Mouse (Mus musculus): ENCODE data around the gene Fam208a.
A peak's percentile ranks its signal among the peaks of the same experiment; 100 is the strongest.

The Fam208a gene

DNA sequence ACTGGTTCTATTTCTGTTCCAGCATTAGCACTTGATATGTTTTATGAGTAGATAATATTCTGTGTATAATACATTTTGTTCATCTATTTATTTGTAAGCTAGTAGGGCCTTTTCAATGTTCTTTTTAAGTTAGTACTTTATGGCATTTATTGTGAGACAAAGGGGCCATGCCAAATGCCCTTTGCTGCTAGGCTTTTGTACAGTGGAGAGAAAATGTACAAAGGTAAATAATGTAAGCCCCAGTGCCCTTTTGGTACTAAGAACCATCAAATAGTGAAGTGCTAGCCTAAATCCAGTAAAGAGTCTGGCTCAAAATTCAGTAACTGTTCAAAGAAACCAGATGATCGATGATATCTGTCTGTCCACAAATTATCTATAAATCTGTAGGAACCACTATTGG is 6.3 kb upstream of the Fam208a start:
- no peak for DNase-seq

DNA sequence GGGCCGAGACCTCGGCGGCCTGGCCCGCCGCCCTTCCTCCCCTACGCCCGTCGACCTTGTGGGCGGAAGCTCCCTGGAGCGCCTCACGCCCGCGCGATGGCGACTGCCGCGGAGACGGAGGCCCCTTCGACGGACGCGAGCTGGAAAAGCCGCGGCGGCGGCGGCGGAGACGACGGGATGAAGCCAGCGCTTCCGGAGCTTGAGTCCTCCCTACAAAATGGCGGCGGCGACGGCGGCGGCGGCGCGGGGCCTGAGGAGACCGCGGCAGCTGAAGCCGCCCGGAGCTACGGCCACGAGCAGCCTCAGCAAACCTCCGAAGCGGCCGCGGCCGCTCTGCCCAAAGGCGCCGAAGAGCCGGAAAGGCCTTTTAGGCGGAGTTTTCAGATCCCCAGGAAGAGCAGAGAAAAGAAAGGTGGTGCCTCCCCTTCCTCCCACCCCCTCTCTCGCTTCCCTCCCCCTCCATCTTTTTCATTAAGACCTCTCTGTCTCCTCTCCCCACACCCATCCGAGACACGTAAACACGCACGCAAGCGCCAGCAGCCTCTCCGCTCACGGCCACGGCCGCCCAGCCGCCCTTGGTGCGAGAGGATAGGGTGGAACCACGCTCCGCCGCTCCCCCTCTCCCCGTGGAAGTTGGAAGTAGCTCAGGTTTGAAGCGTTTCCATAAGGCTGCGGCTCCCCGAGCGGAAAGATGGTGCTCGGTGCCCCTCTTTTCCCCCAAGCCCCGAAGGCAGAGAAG is 508 bp downstream of the Fam208a start:
- peak; percentile 88 for DNase-seq

DNA sequence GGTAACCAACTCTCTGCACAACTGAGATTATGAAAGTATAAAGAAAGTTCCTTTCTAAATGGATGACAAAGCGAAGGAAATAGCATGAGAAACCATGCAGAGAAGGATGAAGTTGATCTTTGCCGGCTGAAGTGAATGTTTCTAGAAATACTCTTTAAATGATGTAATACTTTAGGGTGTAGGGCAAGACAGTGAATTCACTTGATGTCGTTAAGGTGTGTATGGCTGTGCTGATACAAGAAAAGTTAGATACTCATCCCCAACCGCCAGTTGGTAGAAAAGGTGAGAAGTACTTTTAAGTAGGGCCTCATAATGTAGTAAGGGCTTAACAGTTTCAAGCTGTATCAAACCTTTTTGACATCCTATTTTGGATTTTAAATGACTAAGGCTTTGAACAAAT is 1.6 kb downstream of the Fam208a start:
- DNase-seq = no peak

DNA sequence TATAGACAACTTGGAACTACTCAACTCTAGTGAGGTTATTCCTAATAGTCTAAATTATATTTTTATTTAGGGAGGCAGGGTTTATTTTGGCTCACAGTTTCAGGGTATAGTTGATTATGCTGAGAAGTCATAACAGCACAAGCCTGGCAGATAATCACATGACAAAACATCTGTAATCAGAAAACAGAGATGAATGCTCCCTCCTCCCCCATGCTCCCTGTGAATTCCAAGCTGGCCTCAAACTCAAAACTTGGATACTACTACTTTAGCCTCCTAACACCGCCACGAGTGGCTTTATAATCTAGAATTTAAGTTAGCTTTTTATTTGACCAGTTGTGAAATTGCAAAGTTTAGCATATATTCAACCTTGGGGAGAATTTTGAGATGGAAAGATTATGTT is 3.4 kb downstream of the Fam208a start:
- DNase-seq = no peak

DNA sequence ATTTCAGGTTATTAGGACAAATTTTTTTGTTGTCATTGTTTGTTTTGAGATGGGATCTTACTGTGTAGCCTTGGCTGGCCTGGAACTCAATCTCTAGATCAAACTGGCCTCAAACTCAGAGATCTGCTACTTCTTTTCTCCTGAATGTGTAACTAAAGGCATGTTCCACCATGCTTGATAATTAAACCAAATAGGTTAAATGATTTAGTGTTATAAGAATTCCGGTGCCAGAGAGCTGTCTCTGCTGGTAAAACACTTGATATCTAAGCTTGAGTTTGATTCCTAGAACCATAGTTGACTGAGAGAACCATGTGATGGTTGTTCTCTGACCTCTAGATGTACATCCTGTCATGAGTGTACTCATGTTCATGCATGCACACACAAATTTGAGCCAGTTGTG is 7.5 kb downstream of the Fam208a start:
- DNase-seq = no peak

DNA sequence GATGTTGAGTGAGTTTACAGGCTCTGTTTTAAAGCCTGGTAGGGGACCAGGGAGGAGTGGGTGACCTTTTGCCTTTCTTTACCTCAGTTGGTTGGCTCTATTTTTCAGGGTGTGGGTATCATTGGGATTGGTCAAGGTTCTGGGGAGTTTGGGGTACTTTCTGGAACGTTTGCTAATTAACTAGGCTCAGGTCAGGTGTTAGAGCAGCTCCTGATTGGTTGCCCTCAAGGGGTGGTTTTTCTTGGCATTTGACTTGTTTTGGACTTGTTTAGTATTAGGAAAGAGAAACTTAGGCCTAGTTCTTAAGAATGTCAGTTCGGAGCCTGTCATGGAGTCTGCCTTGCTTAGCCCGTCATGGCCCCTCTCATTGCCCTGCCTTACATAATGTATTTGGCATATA is 8.2 kb downstream of the Fam208a start:
- DNase-seq = no peak

DNA sequence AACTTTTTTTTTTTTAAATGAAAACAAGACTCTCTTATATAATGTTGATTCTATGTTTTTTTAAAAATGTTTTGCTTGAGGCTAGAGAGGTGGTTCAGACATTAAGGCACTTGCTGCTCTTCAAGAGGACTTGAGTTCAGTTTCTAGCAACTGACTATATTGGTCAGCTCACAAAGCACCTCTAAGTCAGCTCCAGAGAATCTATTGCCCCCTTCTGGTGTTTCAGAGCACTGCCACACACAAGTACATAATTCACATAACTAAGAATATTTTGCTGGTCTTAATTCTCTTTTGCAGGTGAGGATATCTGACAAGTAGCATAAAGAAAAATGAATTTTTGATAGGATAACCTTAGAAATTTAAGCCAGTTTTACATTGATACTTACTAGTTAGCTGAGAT is 12.3 kb downstream of the Fam208a start:
- peak; percentile 17 for DNase-seq

DNA sequence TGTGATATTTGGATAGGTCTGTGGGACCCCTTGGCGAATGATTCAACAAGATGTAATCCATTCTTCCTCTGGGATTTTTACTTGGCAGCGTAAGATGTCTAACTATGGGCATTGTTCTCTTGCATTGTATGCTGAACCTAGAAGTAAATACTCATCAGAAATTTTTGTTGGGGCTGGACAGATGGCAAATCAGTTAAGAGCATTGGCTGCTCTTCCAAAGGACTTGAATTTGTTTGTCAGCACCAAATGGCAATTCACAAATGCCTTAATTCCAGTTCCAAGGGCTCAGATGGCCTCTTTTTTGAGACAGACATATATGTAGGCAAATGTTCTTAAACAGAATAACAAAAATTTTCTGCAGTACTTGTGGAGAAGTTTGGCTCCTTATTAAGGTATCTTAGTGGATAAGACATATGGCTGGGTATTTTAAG is 16.2 kb downstream of the Fam208a start:
- no peak for DNase-seq

DNA sequence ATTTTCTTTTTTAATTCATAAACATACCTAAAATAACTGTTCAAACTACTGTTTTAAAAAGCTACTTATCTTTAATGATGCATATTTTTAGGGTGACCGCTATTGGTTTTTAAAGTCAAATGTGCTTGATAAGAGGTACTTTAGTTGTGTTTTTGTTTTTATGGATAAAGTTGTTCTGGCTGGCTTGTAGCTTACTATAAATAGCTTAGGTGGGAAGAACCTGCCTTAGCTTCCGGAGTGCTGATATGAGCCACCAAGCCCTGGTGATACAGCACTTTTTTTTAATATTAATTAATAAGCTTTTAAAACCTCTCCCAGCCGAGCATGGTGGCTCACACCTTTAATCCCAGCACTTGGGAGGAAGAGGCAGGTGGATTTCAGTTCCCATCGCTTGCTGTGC is 18.3 kb downstream of the Fam208a start:
- no peak for DNase-seq

DNA sequence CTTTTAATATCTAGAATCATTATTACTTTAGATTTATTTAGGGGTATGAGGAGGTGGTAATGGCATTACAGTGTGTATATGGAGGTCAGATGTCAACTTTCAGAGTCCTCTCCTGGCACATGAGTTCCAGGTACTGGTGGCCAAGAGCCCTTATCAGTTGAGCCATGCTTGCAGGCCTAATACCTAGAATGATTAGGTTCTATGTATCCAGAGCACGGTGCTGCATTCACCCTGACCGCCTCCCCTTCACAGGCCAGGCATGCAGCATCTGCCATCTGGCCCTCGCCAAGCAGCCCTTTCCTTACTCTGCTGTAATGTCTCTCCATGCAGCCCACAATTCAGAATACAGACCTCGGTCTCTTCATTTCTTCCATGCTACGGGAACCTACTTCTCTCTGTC is 62.8 kb downstream of the Fam208a start:
- no peak for DNase-seq

DNA sequence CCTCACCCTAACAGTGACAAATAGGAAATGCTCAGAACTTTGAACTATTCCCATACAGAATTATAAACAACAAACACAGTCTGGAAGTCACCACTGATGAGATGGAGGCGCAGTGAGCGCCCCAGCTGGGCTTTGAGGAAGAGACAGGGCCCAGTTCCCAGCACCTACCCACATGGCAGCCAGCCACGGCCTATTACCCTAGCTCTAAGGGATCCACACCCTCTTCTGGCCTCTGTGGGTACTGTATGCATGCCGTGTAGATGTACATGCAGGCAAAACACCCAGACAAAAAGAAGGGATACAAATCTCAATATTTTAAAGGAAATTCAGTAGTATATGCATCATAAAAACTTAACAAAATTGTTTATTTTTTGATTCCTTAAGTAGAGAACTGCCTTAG is 64.9 kb downstream of the Fam208a start:
- no peak for DNase-seq

DNA sequence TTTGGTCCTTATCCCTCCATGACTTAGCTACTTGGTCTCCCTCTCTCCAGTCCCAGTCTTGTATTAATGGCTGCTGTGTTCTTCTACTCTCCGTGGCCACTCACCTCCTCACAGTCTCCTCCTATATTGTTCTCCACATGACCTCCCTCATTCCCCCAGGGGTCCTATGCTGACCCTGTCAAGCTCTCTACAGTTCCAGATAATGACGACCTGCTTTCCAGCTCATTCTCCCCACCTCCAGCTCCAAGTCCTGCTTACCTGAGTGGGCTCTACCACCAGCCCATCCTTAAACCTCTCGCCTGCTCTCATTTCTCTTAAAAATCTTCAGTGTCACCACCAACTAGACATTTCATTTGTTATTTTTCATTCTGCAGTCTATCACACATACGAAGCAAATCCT is 72.5 kb downstream of the Fam208a start:
- no peak for DNase-seq

DNA sequence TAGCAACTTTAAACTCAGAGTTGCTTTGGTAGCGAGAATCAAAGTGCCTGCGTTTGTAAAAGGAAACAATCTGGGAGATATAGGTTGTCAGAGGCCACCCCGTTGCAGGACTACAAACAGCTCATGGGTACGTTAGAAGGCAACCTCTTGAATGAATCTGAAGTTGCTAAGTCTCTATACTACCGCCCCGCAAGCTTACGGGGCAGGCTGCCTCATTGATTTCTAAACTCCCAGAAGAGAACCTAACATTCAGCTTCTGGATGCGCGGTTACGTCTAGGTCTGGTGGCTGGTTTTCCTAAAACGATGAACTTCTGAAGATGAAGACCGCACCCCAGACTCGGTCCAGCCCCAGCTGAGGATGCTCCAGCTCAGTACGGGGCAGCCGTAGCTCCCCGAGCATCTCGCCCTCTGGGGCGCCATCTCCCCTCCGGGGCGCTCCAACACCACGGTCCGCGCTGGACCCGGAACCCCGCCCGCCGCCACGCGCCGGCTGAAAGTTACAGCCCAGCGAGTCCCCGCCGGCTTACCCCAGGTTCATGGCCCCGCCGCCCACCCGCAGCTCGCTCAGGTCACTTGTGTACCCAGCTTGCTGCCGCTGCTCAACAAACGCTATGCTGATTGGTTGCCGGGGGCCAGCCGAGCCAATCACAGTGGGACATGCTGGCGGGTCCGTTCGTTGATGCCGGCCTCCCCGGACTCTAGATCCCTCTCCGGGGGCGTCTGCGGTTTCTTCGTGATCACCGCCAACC is 79.4 kb downstream of the Fam208a start, which contains the start of gene Ccdc66:
Gene Ccdc66, minus strand, starts transcription at position 567 of the 750 bp plus-strand sequence.
- DNase-seq = peak; percentile 99

DNA sequence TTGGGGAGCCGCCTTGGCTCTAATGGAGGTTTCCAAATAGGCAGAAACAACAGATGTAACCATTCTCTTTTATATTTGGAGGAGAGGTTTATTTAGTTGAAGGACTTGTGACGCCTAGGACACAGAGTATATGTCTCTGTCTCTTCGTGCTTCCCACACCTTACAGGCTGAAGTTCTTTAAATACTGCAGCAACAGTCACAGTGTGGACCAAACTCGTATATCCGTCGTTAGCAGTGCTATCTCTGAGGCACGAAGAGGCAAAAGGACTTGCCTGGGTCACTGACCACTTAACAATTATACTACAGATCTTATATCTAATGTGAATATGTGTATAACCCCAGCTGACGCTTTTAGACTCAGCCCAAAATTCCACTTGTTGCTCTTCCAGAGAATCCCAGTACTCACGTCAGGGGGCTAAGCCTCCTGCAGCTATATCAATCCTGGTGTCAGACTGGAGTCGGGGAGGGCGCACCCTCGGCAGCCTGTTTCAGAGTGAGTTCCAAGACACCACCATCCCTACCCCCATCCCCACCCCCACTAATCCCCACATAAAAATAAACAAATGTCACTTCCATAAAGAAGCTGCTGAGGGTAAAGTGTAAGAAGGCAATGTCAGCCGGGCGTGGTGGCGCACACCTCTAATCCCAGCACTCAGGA is 80.1 kb downstream of the Fam208a start:
- DNase-seq = peak; percentile 4

DNA sequence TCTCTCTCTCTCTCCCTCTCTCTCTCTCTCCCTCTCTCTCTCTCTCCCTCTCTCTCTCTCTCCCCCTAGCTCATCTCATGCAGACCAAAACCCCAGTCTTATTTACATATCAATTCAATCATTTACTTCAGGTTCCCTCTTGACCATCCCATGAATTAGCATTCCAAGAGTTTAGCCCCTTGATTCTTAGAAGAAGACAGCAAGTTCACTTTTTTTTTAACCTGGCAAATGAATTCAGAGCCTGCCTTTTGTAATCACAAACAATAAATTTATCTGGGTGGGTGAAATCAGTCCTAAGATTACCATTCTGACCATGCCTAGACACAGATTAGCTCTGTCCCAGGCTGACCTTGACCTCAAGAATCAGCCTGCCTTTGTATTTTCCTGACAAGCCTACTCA is 95.9 kb downstream of the Fam208a start:
- DNase-seq = no peak
